In genomic region chr6:148620034-148620433, GRCm38 (mm10) we compare ENCODE assay signal across 27 mouse cellular contexts.
DNase-seq lines count a peak whose midpoint lies in the region; ATAC-seq lines count a peak whose summit lies in the region.
"Had no signal": no experiment of that assay in that cellular context is flagged by ENCODE, and none has a peak within 500 bp of the region (broad histone marks: within the 10 kb centered on the region; RNA-seq: fewer than 3 reads in every experiment).

No protein-coding gene starts in this region.

- H3K4me1 ChIP-seq in heart, embryonic 11.5 days (ENCODE audit: control insufficient read depth, insufficient read depth, low read length) = peaks cover 12% of the 10 kb centered on the region
- peaks cover 53% of the 10 kb centered on the region for H3K4me1 ChIP-seq in liver, embryonic 12.5 days
- H3K4me1 ChIP-seq: limb, embryonic 12.5 days; neural tube, embryonic 12.5 days had no signal

- no peaks in the 10 kb centered on the region for H3K36me3 ChIP-seq in heart, embryonic 11.5 days (ENCODE audit: control insufficient read depth, insufficient read depth, low read length)
- H3K36me3 ChIP-seq in liver, embryonic 12.5 days = no peaks in the 10 kb centered on the region
- H3K36me3 ChIP-seq: embryonic facial prominence, embryonic 10.5 days; forebrain, embryonic 15.5 days; heart, embryonic 13.5 days; limb, embryonic 12.5 days; neural tube, embryonic 12.5 days had no signal

- H3K27me3 ChIP-seq in heart, embryonic 11.5 days (ENCODE audit: control insufficient read depth, insufficient read depth, low read length) = 0 out of 2 replicates have a peak, but pooled peaks cover 2% of the 10 kb centered on the region
- H3K27me3 ChIP-seq in liver, embryonic 12.5 days (replicated peaks) = no peaks in the 10 kb centered on the region
- H3K27me3 ChIP-seq: forebrain, embryonic 15.5 days; heart, embryonic 13.5 days; limb, embryonic 12.5 days; neural tube, embryonic 12.5 days had no signal

- 0% methylated on average over 1 of the region's 1 CpGs for WGBS in heart, embryonic 11.5 days (ENCODE audit: insufficient replicate concordance)
- 10% methylated on average over 1 of the region's 1 CpGs for WGBS in liver, embryonic 12.5 days (ENCODE audit: insufficient replicate concordance)

- no peak overlapping the region for H3K9ac ChIP-seq in heart, embryonic 11.5 days (ENCODE audit: low read depth, low read length)
- H3K9ac ChIP-seq in liver, embryonic 12.5 days = peak overlapping the region; percentile 39; the same call in 1 of the 2 replicates
- H3K9ac ChIP-seq: forebrain, embryonic 15.5 days; heart, embryonic 13.5 days; limb, embryonic 12.5 days; lung, embryonic 14.5 days; neural tube, embryonic 12.5 days had no signal

- ATAC-seq in heart, embryonic 11.5 days (replicated peaks; ENCODE audit: insufficient number of reproducible peaks, low FRiP score, low TSS enrichment) = peak; percentile 63; the same call in 1 of the 2 replicates
- ATAC-seq in common myeloid progenitor, adult 5-6 weeks (replicated peaks; ENCODE audit: low read depth, poor library complexity, severe bottlenecking) = peak; percentile 39; the same call in 1 of the 2 replicates
- ATAC-seq in liver, embryonic 12.5 days = peak; percentile 97
- ATAC-seq in megakaryocyte progenitor cell, adult 5-6 weeks (replicated peaks; ENCODE audit: poor library complexity) = peak; percentile 67
- ATAC-seq: CD4-positive, CD25-positive, alpha-beta regulatory T cell, adult 4 months; forebrain, embryonic 15.5 days; hindbrain, embryonic 16.5 days; Patski had no signal

- H3K4me2 ChIP-seq in heart, embryonic 11.5 days = no peak overlapping the region
- H3K4me2 ChIP-seq in liver, embryonic 12.5 days = peak overlapping the region; percentile 49
- H3K4me2 ChIP-seq: forebrain, embryonic 15.5 days; heart, embryonic 13.5 days; limb, embryonic 12.5 days; lung, embryonic 14.5 days; midbrain, embryonic 11.5 days; neural tube, embryonic 12.5 days had no signal

- H3K27ac ChIP-seq in heart, embryonic 11.5 days (ENCODE audit: low read depth, low read length) = no peak overlapping the region
- H3K27ac ChIP-seq in liver, embryonic 12.5 days = peak overlapping the region; percentile 86
- H3K27ac ChIP-seq: embryonic facial prominence, embryonic 10.5 days; forebrain, embryonic 15.5 days; heart, embryonic 13.5 days; limb, embryonic 12.5 days; neural tube, embryonic 12.5 days had no signal

- H3K4me3 ChIP-seq in heart, embryonic 11.5 days (ENCODE audit: low read depth, low read length) = no peak overlapping the region
- no peak overlapping the region; the same call in 1 of the 2 replicates for H3K4me3 ChIP-seq in liver, embryonic 12.5 days
- H3K4me3 ChIP-seq: embryonic facial prominence, embryonic 10.5 days; forebrain, embryonic 15.5 days; heart, embryonic 13.5 days; limb, embryonic 12.5 days; neural tube, embryonic 12.5 days had no signal

- no peak for DNase-seq in heart, postnatal 4 days
- no peak for DNase-seq in adrenal gland, adult (ENCODE audit: inconsistent age in 2 of 2, low spot score in 1 of 2)
- no peak for DNase-seq in layer of hippocampus, adult 8-10 months (ENCODE audit: low spot score in 2 of 2)
- no peak for DNase-seq in neural tube, embryonic 10.5 days (ENCODE audit: extremely low spot score, low spot score)
- DNase-seq: adrenal gland, postnatal 10 days; cerebellum, adult 18-20 months; cerebellum, postnatal 25 days; gastrocnemius, postnatal 36 days; kidney, adult 8-10 months; kidney, postnatal 25 days; lung, embryonic 14.5 days; lung, postnatal 36 days; right cerebral cortex, postnatal 4 days; thymus, postnatal 36 days had no signal

- H3K9me3 ChIP-seq in heart, embryonic 11.5 days (replicated peaks; ENCODE audit: control insufficient read depth, low read length) = no peaks in the 10 kb centered on the region
- no peaks in the 10 kb centered on the region for H3K9me3 ChIP-seq in liver, embryonic 12.5 days (replicated peaks)
- H3K9me3 ChIP-seq: embryonic facial prominence, embryonic 10.5 days; forebrain, embryonic 15.5 days; heart, embryonic 13.5 days; limb, embryonic 12.5 days; neural tube, embryonic 12.5 days had no signal

Comparison
In these comparisons a context has a peak if more than half of its experiments do, and no peak if none do; other contexts are left out.
1. ATAC-seq: peak in every context shown above with its lines; median percentile 97 in liver, embryonic 12.5 days; 67 in megakaryocyte progenitor cell, adult 5-6 weeks; 63 in heart, embryonic 11.5 days; 39 in common myeloid progenitor, adult 5-6 weeks.